Mouse (Mus musculus) right cerebral cortex, postnatal 36 days (tissue): ENCODE measurements around the gene Coq8a.

Experiments
- DNase-seq, 2 experiments: peaks; one replicate each; pipeline ENCODE4 v3.0.0; 2022; ENCODE audit warnings: low spot score in 2 of 2, mixed read lengths in 1 of 2

Coq8a gene

DNA sequence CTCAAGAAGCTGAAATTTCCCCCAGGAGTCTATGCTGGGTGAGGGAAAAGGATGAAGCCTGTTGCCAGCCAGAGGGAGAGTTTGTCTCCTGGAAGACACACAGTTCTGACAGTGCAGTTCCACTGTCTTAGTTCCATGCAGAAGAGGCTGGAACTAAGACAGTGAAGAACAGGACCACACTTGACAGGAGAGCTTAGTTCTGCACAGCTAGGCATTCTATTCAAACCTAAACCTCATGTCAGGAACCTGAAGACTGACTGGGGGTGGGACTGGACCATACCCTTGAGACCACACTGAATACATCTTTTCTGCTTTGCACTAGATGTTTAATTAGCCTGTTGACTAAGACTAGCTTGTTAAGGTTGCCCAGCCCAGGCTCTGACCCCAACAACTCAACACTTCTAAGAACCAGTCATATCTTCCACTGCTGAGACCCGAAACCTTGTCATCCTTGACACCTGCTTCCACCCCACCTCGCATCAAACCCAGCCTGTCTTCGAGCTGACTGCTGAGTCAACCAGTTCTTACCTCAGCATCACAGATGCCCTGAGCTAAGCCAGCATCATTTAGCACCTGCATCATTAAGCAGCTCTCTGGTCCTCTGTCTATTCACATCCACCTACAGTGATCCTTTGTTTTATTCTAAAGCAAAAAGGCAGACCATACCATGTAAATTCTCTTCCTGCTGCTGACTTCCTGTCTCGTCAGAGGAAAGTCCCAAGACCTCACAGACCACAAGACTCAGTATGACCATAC is at the start of gene Coq8a:
TSS of gene Coq8a (minus strand) at position 644 of the 756 bp plus-strand sequence.
- DNase-seq, result no peak

- no peak for DNase-seq
These were observed 49.3 kb upstream of the Coq8a start for GRCm38 (mm10) chr1:180248593-180249146.

- DNase-seq, result no peak
These were observed 48.5 kb upstream of the Coq8a start for GRCm38 (mm10) chr1:180247901-180248300.

GRCm38 (mm10) chr1:180245741-180246507 is 46.5 kb upstream of the Coq8a start:
- no peak for DNase-seq

- no peak for DNase-seq
These were observed 32.3 kb upstream of the Coq8a start for GRCm38 (mm10) chr1:180231729-180232128.

DNA sequence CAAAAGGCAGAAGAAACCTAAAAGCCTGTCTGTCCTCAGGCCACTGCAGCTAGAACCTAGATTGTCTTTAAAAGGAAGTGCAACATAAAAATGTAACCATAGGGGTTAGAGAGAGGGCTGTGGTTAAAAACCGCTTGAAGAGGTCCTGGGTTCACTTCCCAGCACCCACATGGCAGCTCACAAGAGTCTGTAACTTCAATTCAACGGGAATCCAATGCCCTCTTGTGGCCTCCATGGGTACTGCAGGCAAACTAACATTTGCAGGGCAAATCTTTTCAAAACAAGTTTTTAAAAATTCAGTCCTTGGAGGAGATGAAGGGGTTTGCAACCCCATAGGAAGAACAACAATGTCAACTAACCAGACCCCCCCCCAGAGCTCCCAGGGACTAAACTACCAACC is 31.2 kb upstream of the Coq8a start:
- DNase-seq, result no peak

GRCm38 (mm10) chr1:180229906-180230305 is 30.5 kb upstream of the Coq8a start:
- DNase-seq, result no peak

- DNase-seq, result no peak
These were observed 29.5 kb upstream of the Coq8a start for GRCm38 (mm10) chr1:180228854-180229253.

DNA sequence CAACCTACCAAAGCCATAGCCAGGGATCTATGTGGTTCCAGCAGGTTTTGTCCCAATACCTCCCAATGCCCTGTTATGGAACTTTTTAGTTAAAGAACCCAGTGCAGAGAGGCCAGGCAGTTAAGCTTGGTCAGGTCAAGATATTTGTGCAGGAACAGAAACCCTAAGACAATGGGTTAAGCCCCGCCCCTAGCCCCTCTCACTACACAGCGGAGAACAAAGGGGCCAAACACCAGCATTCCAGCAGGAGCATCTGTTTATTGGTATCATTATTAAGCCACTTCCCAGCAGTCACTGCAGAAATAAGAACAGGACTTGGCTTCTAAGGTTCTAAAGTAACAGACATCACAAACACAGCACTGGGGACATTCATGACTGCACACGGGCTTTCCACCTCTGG is 27.4 kb upstream of the Coq8a start:
- no peak for DNase-seq

GRCm38 (mm10) chr1:180226221-180226713 is 26.9 kb upstream of the Coq8a start:
- DNase-seq, result no peak

- DNase-seq, result no peak
These were observed 26.3 kb upstream of the Coq8a start for GRCm38 (mm10) chr1:180225500-180226220.

DNA sequence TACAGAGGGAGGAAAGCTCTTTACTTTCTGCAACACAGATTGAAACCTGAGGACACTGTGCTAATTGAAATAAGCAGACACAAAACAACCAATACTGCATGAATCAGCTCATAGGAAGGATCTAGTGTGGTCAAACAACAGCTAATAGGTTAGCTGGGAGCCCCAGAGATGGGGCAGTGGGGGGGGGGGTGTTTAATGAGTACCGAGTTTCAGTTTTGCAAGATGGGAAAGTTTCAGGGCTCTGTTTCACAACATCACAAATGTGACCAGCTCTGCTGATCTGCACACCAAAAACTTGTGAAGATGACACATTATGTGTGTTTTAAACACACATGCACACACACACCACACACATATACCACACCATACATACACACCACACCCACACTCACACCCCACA is 22.6 kb upstream of the Coq8a start:
- no peak for DNase-seq

DNA sequence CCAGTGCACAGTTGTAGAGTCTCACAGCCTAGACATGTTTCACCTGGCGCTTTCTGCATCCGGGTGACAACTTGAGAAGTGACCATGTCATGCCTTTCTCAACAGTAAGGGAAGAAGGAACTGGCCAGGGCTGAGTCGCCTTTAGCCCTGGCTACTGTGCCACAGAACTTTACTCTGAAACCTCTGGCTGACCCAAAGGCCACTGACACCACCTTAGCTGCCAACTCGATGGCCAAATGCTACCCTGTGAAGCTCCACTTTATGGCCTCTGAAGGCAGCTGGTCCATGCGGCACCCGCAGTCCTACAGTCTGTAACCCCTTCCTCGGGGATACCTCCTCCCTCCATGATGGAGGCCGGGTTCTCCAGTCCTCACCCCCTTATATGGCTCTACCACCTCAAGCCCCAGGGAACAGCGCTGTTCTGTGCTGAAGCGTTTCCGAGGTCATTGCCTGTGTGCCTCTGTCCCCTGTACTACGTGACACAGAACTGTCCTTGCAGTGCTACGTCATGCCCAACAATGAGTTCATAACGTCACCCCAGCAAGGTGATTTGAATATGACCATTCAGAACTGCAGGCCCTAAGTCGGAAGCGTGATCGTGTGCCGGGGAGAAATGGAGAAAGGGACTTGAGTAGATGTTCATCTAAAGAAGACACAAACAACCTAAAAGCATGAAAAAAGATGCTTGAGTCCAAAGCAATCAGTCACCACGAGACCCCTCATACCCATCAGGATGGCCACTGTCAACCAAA is 21.6 kb upstream of the Coq8a start:
- DNase-seq, result no peak

DNA sequence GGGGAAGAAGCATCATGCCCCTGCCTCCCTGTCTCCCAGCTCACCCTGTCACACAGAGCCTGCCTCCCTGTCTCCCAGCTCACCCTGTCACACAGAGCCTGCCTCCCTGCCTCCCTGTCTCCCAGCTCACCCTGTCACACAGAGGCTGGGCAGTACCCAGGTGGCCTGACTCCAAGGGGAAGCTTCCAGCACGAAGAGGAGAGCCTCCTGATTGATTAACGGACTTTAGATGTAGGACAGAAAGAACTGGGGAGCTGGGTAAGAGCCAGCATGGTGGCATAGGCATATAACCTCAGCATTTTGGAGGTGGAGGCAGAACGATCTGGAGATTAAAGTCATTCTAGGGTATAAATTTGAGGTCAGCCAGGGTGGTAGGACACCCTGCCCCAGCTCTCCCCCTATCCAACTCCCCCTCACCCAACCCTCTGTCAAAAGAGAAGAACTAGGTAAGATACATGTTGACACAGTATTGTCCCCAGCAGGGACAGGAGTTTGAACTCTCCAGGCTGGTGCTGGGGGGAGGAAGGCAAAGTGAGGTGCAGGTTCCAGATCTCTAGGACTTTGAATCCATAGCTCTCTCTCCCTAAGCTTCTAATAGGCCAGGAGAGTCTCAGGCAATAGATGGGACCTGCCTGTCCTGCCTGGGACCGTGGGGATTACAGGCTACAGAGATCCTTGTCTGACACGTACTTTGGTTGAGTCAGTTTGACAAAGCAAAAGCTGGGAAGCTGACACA is 17.3 kb upstream of the Coq8a start:
- DNase-seq, result no peak

GRCm38 (mm10) chr1:180215044-180215443 is 15.6 kb upstream of the Coq8a start:
- DNase-seq, result no peak

- no peak for DNase-seq
These were observed 13.5 kb upstream of the Coq8a start for GRCm38 (mm10) chr1:180212911-180213310.

DNA sequence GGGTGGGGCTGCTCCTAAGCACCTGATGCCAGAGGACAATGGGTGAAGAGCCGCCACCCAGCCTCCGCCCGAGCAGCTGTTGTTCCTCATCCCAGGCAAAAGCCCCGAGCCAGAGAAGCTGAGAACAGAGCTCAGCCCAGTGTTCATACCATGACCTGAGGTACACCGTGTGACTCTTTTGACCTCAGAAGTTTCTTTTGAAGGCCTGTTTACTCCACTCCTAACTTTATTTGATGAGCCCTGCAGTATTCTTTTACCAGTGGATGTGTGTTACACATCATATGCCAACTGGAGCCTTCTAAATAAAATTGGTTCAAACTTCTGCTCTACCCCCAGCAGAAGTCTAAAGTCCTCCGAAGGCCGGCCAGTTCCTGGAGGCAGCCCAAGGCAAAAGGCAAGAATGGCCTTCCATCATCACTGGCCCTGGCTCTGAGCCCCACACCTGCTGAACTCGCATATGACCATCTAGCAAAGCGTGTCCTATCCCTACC is 11.4 kb upstream of the Coq8a start:
- DNase-seq, result no peak

DNA sequence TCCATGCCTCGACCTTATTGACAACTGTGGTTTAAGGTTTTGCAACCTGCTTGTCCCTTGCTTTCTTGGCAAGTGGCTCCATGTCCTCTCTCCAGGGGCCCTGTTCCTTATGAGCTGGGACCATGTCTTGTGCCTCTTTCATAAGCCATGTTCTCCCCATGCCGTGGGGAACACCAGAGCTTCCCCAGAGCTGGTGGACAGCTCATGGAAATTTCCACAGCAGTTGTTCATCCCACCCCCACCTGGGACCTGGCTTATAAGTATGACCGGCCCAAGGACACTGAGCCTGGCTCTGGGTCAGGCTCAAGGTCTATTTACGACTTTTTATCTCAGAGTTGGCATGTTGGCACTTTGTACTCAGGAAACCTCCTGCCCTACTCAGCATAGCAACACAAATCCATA is 10.6 kb upstream of the Coq8a start:
- DNase-seq, result no peak

- no peak for DNase-seq
These were observed 9.0 kb upstream of the Coq8a start for GRCm38 (mm10) chr1:180208370-180208769.

- DNase-seq, result no peak
These were observed 1.3 kb upstream of the Coq8a start for GRCm38 (mm10) chr1:180200722-180201121.

- no peak for DNase-seq
These were observed 281 bp upstream of the Coq8a start for GRCm38 (mm10) chr1:180199715-180200050.
